Mouse (Mus musculus): ENCODE measurements around the gene Olfml2b.

The Olfml2b gene

DNA sequence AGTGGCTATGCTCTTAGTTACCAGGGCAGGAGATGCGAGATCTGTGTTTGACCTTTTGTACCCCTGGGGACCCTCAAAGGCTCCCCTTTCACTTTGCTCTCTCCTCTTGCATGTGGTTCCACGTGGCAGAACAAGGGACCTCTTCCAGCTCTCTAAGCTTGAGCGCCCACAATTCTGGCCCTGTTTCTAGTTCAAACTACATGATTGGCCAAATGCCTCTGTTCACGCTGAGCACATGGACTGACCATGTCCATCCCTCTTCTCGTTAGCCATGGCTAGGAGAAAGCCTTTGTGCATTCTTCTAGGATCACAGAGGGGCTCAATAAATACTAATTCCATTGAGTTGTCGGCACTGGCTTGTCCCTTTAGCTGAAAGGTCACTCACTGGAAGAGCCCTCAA is 51.0 kb downstream of the Olfml2b start:
- in situ Hi-C loops (cut with MboI): no loop called here

DNA sequence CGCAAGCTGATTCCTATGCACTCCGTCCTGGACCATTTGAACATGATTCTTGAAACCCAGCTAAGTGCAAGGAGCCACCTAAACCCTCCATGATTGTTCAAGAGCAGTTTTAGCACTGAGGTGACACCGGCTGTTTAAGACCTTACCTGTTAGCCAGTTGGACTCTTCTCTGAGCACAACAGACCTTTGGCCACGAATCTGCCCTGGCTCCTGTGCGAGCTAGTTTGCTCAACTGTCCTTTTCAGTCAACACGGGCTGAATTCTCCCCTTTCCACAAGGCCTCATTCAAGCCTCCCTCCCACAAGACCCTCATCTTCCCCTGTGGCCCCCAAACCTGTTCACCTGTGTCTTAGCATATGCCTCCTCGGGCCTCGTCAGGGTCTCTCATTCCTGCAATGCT is 52.7 kb downstream of the Olfml2b start:
- in situ Hi-C loops (cut with MboI): no loop called here

- in situ Hi-C loops (cut with MboI): no loop called here
Measured at GRCm38 (mm10) chr1:170697771-170698356, 53.5 kb downstream of the Olfml2b start.

DNA sequence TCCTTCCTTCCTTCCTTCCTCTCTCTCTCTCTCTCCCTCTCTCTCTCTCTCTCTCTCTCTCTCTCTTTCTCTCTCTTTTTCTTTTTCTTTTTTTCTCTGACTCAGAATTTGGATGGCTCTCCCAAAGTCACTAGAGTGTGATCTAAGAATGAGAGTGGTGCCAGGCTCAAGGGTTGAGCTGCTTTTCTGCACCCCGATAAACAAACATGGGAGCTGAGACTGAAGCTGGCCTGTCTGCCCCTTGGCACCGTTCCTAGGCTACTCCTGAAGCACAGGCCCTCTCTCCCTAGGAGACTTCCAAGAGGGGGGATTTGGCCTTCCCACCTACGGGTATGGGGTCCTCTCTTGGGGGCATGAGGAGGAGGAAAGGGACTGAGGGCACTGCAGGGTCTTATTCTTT is 54.4 kb downstream of the Olfml2b start:
- in situ Hi-C loops (cut with MboI): no loop called here

- in situ Hi-C loops (cut with MboI): no loop called here
Measured at GRCm38 (mm10) chr1:170699553-170699952, 55.2 kb downstream of the Olfml2b start.

DNA sequence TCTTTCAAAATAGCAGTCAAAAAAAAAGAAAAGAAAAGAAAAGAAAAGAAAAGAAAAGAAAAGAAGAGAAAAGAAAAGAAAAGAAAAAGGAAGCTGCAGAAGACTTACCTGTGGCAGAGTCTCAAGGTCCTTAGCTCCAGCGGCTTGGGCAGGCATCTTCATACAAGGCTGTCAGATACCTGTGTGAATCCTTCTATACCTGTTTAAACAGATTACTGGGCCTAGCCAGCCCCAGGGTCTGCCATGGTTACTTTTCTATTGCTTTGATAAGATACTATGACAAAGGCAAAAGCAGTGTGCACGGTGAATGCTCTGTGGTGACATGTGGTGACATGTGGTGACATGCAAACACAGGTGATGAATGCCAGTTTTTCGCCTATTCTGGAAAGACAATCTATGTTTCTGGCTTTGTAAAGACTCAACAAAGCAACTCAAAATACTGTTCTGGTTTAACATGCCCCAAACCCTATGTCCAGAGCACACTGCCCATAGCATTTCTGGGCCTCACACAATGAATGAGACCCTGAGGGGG is 56.2 kb downstream of the Olfml2b start:
- in situ Hi-C loops (cut with MboI): no loop called here

DNA sequence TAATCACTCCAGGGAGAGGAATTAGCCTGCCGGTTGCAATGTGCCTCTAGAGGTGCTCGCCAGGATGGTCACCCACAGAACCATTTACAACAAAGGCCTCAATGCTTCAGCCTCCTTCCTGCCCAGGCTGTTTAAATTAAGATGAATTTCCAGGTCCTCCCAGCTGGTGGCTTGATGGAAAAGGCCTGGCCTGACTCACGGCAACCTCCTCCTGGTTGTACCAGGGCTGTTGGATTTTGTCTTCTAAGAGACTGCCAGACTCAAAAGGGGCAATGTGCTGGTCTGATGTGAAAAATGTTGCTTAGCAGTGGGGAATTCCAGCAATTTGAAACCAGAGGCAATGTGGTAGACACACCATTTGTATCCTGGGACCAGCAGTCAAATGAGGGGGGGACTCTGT is 56.8 kb downstream of the Olfml2b start:
- in situ Hi-C loops (cut with MboI): no loop called here

GRCm38 (mm10) chr1:170701582-170701981 is 57.2 kb downstream of the Olfml2b start:
- in situ Hi-C loops (cut with MboI): no loop called here

- in situ Hi-C loops (cut with MboI): no loop called here
Measured at GRCm38 (mm10) chr1:170702263-170702662, 57.9 kb downstream of the Olfml2b start.

GRCm38 (mm10) chr1:170702958-170703357 is 58.6 kb downstream of the Olfml2b start:
- in situ Hi-C loops (cut with MboI): no loop called here

DNA sequence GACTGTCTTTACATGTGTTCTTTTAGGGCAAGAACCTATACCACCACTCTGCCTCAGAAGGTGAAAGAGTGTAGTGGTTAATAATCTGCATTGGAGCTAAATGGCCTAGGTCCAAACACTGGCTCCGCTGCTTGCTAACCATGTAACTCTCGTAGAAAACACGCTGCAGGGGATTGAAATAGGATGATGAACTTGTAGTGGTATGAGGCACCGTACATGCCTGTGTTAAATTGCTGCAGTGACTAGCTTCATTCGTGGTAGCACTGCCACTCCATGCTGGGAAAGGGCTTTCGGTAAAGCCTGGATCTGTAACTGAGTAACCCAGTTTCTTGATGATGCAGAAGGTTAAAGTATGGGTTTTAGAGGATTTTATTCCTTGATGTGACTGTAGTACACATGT is 59.8 kb downstream of the Olfml2b start:
- in situ Hi-C loops (cut with MboI): no loop called here

GRCm38 (mm10) chr1:170704911-170705594 is 60.7 kb downstream of the Olfml2b start:
- in situ Hi-C loops (cut with MboI): no loop called here

- in situ Hi-C loops (cut with MboI): no loop called here
Measured at GRCm38 (mm10) chr1:170706046-170706445, 61.7 kb downstream of the Olfml2b start.

DNA sequence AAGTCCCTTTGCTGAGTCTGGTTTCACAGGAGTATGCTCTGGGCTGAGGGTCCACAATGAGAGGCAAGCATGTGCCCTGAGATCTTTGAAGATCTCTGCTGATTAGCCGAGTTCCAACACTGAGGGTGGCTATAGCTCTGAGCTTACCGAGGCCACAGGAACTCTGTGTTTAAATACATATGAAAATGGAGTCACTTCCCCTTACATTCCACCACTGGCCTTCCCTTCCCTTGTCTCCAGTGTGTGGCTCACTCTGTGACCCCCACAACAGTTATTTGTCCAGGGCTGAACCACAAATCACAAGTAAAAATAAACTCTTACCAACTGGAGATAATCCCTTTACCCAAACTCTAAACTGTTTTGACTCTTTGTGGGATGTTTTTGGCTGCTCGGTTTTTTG is 64.7 kb downstream of the Olfml2b start:
- in situ Hi-C loops (cut with MboI): no loop called here

GRCm38 (mm10) chr1:170709481-170709880 is 65.1 kb downstream of the Olfml2b start:
- in situ Hi-C loops (cut with MboI): no loop called here

- in situ Hi-C loops (cut with MboI): no loop called here
Measured at GRCm38 (mm10) chr1:170709969-170710368, 65.6 kb downstream of the Olfml2b start.

GRCm38 (mm10) chr1:170711731-170712130 is 67.4 kb downstream of the Olfml2b start:
- in situ Hi-C loops (cut with MboI): no loop called here

DNA sequence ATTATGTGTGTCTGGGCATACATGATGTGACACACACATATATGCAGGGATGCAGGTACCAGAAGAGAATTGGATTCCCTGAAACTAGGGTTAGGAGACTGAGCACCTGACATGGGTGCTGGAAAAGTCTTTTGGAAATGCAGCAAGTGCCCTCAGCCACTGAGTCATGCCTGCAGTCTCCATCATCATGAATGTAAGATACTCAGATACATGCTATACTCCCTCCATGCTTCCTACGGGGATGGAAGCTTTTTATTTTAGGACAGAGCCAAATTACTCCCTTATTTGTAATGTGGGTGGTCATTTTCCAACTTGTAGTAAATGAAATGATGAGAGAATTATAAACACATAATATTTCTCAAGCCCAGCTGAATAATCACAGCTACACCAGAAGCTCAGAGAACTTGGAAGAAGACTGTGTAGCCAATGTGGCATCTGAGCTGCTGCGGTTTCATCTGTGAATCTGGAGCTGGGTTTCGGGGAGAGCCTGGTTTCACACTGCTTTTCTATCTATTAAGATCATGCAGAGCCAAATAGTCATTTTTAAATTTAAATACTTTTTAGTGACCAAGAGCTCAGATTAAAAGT is 73.0 kb downstream of the Olfml2b start:
- in situ Hi-C loops (cut with MboI): no loop called here

DNA sequence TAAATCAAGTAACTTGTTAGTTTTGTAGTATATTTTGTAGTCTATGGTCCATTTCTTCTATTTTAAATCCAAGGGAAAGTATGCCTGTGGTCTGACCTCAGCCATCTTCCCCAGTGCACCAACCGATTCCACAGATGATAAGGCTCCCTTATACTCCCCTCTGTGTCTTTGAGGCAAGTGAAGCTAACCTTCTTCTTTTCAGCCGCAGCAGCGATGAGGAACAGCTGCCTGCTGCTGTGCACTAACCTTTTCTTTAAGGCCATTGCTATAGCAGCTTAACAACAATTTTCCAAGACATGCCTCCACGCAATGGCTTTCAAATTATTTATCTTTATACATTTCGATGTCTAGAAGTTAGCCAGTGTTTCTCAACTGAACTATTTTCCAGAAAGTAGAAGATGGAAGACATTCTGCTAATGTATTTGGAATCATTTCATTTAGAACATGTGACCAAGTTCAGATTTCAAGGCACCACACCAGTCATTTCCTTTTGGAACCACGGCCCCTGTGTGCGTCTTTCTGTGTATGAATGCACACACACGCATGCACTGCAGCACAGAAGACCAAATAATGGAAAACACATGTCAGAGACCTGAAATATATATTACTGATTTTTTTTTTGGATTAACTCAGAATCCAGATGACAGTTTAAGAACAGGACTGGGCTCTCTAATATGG is 73.9 kb downstream of the Olfml2b start:
- in situ Hi-C loops (cut with MboI): no loop called here

GRCm38 (mm10) chr1:170721560-170721959 is 77.2 kb downstream of the Olfml2b start:
- in situ Hi-C loops (cut with MboI): no loop called here

- in situ Hi-C loops (cut with MboI): no loop called here
Measured at GRCm38 (mm10) chr1:170728524-170728923, 84.2 kb downstream of the Olfml2b start.

DNA sequence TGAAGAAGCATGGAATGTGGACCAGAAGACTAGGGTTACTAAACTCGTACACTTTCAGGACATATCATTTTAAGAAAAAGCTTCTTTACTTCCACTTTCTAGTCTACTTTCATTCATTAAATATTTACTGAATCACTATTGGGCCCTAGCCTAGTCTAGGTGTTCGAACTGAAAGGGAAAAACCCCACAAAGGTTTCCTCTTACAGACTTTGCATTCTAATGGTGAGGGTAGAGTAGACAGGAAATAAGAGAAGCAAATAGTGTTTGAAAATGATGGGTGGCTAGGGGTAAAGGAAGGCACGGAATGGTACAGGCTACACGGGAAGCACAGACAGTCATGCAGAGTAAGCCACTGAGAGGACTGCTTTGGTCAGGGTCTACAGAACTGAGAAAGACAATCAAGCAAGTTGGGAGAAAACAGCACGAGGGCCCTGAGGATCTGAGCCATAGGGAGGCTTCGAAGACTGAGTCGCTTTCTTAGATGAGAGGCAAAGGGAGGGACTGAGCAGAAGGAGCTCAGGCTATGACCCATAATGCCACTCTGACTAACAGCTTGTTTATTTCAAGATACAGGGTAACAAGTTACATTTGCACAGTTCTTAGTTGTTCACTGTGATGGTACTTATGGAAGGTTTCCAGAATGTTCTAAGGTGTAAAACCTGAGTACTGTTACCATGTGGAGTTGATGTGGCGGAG is 85.1 kb downstream of the Olfml2b start:
- in situ Hi-C loops (cut with MboI): no loop called here

Measured in mature B cell (primary cell).